Mouse (Mus musculus) bone marrow, adult 2 months (tissue): ENCODE measurements around the gene Folr2.

Experiments
- CTCF ChIP-seq: fragments of 200-500 bp; IDR thresholded peaks from 2 replicates; pipeline ENCODE4 v1.5.1; 2011; ENCODE audit warnings: low read length, control low read depth; ENCODE audit not compliant: control insufficient read depth, insufficient read depth
- POLR2A ChIP-seq: fragments of 200-500 bp; IDR thresholded peaks from 2 replicates; pipeline ENCODE4 v1.6.1; 2011; ENCODE audit warnings: low read depth, mild to moderate bottlenecking, control low read depth, low read length, borderline replicate concordance; ENCODE audit not compliant: control insufficient read depth

GRCm38 (mm10) chr7:101884160-101884559 is 27.2 kb upstream of the Folr2 start:
- TF ChIP-seq CTCF (no peak), POLR2A (no peak)
